Mouse (Mus musculus) heart, postnatal 0 days (tissue): ENCODE measurements around the gene Ece1.

Experiments
- CTCF ChIP-seq: IDR thresholded peaks from 2 replicates; pipeline ENCODE4 v1.5.1; 2016; ENCODE audit warnings: antibody characterized with exemption, control low read depth, low read depth
- EP300 ChIP-seq: IDR thresholded peaks from 2 replicates; pipeline ENCODE4 v1.6.1; 2016; ENCODE audit warnings: antibody characterized with exemption, low read depth

DNA sequence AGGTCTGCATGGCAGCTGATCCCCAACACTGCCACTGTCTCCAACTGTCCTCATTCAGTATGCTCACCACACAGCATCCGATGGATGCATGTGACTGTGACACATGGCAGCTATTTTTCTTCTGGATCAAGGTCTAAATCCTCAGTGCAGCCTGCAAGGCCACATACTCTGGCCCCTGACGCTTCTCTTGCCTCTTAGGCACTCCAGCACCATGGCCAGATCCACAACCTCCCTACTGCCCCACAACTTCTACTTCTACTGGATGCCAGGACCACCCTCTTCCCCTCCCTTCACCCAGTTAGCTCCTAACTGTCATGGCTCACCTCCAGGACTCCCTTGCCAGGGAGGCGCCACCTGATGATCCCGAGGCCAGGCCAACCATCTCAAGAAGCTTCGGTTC lies 22.6 kb upstream of the Ece1 start:
- TF ChIP-seq CTCF (no peak), EP300 (no peak)
